Mouse (Mus musculus): Measurements from ENCODE around the gene Cdkl3.

The Cdkl3 gene

GRCm38 (mm10) chr11:52003772-52004528 is at the start of gene Cdkl3:
TSS of gene Cdkl3 (plus strand) at chr11:52004221.
- DNase-seq (ENCODE audit: low spot score in 2 of 2): peak; percentile 86 to 88

GRCm38 (mm10) chr11:51956112-51956511 is 47.9 kb upstream of the Cdkl3 start:
- DNase-seq (ENCODE audit: low spot score in 2 of 2): no peak

- DNase-seq (ENCODE audit: low spot score in 2 of 2): no peak
Measured at GRCm38 (mm10) chr11:51957760-51958159, 46.3 kb upstream of the Cdkl3 start.

- no peak for DNase-seq (ENCODE audit: low spot score in 2 of 2)
Measured at GRCm38 (mm10) chr11:51959511-51959910, 44.5 kb upstream of the Cdkl3 start.

- DNase-seq (ENCODE audit: low spot score in 2 of 2): no peak
Measured at GRCm38 (mm10) chr11:51960061-51960460, 44.0 kb upstream of the Cdkl3 start.

GRCm38 (mm10) chr11:51960967-51961471 is 43.0 kb upstream of the Cdkl3 start:
- peak; percentile 26 to 41 for DNase-seq (ENCODE audit: low spot score in 2 of 2)

- DNase-seq (ENCODE audit: low spot score in 2 of 2): no peak
Measured at GRCm38 (mm10) chr11:51961761-51962160, 42.3 kb upstream of the Cdkl3 start.

- DNase-seq (ENCODE audit: low spot score in 2 of 2): no peak
Measured at GRCm38 (mm10) chr11:51962277-51962676, 41.7 kb upstream of the Cdkl3 start.

- no peak for DNase-seq (ENCODE audit: low spot score in 2 of 2)
Measured at GRCm38 (mm10) chr11:51966651-51967050, 37.4 kb upstream of the Cdkl3 start.

GRCm38 (mm10) chr11:51967443-51968401 is 36.3 kb upstream of the Cdkl3 start, which contains the start of gene Cdkn2aipnl:
TSS of gene Cdkn2aipnl (plus strand) at chr11:51967661.
- DNase-seq (ENCODE audit: low spot score in 2 of 2): peak; percentile 97 to 99

- no peak for DNase-seq (ENCODE audit: low spot score in 2 of 2)
Measured at GRCm38 (mm10) chr11:51968896-51969295, 35.1 kb upstream of the Cdkl3 start.

GRCm38 (mm10) chr11:51969511-51969910 is 34.5 kb upstream of the Cdkl3 start:
- DNase-seq (ENCODE audit: low spot score in 2 of 2): no peak

GRCm38 (mm10) chr11:51971644-51972043 is 32.4 kb upstream of the Cdkl3 start:
- DNase-seq (ENCODE audit: low spot score in 2 of 2): no peak

- DNase-seq (ENCODE audit: low spot score in 2 of 2): no peak
Measured at GRCm38 (mm10) chr11:51999611-52000289, 4.3 kb upstream of the Cdkl3 start.

- peak; percentile 96 to 99 for DNase-seq (ENCODE audit: low spot score in 2 of 2)
Measured at GRCm38 (mm10) chr11:52000290-52000962, 3.6 kb upstream of the Cdkl3 start, which contains the start of gene Ube2b. TSS of gene Ube2b (minus strand) at chr11:52000762.

GRCm38 (mm10) chr11:52001341-52001740 is 2.7 kb upstream of the Cdkl3 start:
- DNase-seq (ENCODE audit: low spot score in 2 of 2): no peak

GRCm38 (mm10) chr11:52001861-52002260 is 2.2 kb upstream of the Cdkl3 start:
- DNase-seq (ENCODE audit: low spot score in 2 of 2): no peak

GRCm38 (mm10) chr11:52002842-52003504 is 1.0 kb upstream of the Cdkl3 start:
- no peak for DNase-seq (ENCODE audit: low spot score in 2 of 2)

- DNase-seq (ENCODE audit: low spot score in 2 of 2): no peak
Measured at GRCm38 (mm10) chr11:52003505-52003771, 583 bp upstream of the Cdkl3 start.

- no peak for DNase-seq (ENCODE audit: low spot score in 2 of 2)
Measured at GRCm38 (mm10) chr11:52005586-52005985, 1.6 kb downstream of the Cdkl3 start.

- no peak for DNase-seq (ENCODE audit: low spot score in 2 of 2)
Measured at GRCm38 (mm10) chr11:52011011-52011410, 7.0 kb downstream of the Cdkl3 start.

Data from right cerebral cortex, adult 2 months (tissue).